Mouse (Mus musculus) brain, embryonic 14.5 days (tissue): ENCODE results near the gene Apela. TPM values are rescaled to one million over a fixed set of nuclear protein-coding genes. Genes with fewer than 3 reads are reported as not detected.
"Not testable (repeated sequence)": the region's sequence is repeated elsewhere in the genome, so short reads cannot be mapped to it uniquely, and the experiment has no call there.

Experiments used
- DNase-seq: peaks from one replicate; pipeline ENCODE4 v3.0.0-alpha.2; 2011; ENCODE audit warnings: low read depth
- CTCF ChIP-seq: fragments of 200-500 bp; IDR thresholded peaks from 2 replicates; pipeline ENCODE4 v1.5.1; 2012; ENCODE audit warnings: inconsistent platforms, mild to moderate bottlenecking, moderate library complexity, borderline replicate concordance; ENCODE audit not compliant: insufficient read depth, insufficient read length; ENCODE audit errors: extremely low read depth
- POLR2A ChIP-seq: fragments of 200-500 bp; IDR thresholded peaks from 2 replicates; pipeline ENCODE4 v1.6.1; 2012; ENCODE audit warnings: mild to moderate bottlenecking, inconsistent platforms, borderline replicate concordance; ENCODE audit not compliant: poor library complexity, insufficient read depth, insufficient read length, severe bottlenecking; ENCODE audit errors: extremely low read depth
- polyA plus RNA-seq: library from polyadenylated mRNA; depleted of rRNA; stranded (reverse); fragments of >200 nt; gene quantifications from 2 replicates; pipeline ENCODE4 v1.2.3, GENCODE M21; 2012

Gene Apela
- polyA plus RNA-seq, 1 experiment, result 2.3 TPM

- no peak for DNase-seq
- TF ChIP-seq CTCF (no peak), POLR2A (no peak)
Measured at GRCm38 (mm10) chr8:65047801-65048200, 10.7 kb upstream of the Apela start.

- TF ChIP-seq CTCF (no peak), POLR2A (no peak)
- DNase-seq, result no peak
Measured at GRCm38 (mm10) chr8:65047193-65047592, 10.1 kb upstream of the Apela start.

- no peak for DNase-seq
- TF ChIP-seq POLR2A (no peak), CTCF (no peak)
Measured at GRCm38 (mm10) chr8:65046565-65046964, 9.4 kb upstream of the Apela start.

GRCm38 (mm10) chr8:65034136-65034535 is 3.0 kb downstream of the Apela start:
- TF ChIP-seq CTCF (no peak), POLR2A (no peak)
- DNase-seq, result no peak

- DNase-seq, result no peak
- no peak for TF ChIP-seq POLR2A
- TF ChIP-seq CTCF, result no peak
Measured at GRCm38 (mm10) chr8:65033056-65033455, 4.1 kb downstream of the Apela start.

- DNase-seq, result no peak
- no peak for TF ChIP-seq CTCF
- TF ChIP-seq POLR2A, result no peak
Measured at GRCm38 (mm10) chr8:65032107-65032506, 5.0 kb downstream of the Apela start.

GRCm38 (mm10) chr8:65030735-65031485 is 6.2 kb downstream of the Apela start:
- no peak for DNase-seq
- TF ChIP-seq POLR2A, result no peak
- no peak for TF ChIP-seq CTCF

- no peak for DNase-seq
Measured at GRCm38 (mm10) chr8:65029776-65030175, 7.4 kb downstream of the Apela start.

GRCm38 (mm10) chr8:65028959-65029686 is 8.0 kb downstream of the Apela start:
- TF ChIP-seq POLR2A (no peak), CTCF (peak; percentile 15; the same call in 1 of the 2 replicates)
- DNase-seq, result no peak

More at GRCm38 (mm10) chr8:65029776-65030175, 7.4 kb downstream of the Apela start:
- TF ChIP-seq POLR2A (no peak), CTCF (no peak)

GRCm38 (mm10) chr8:65022485-65022884 is 14.7 kb downstream of the Apela start:
- TF ChIP-seq POLR2A (no peak), CTCF (peak; percentile 75; the same call in 1 of the 2 replicates)
- peak; percentile 72 for DNase-seq

GRCm38 (mm10) chr8:65018423-65018822 is 18.7 kb downstream of the Apela start, which contains the start of the genes Trim61 and Trim60:
Trim61 (minus strand) TSS chr8:65018523.
Trim60 (minus strand) TSS chr8:65018584.
- TF ChIP-seq CTCF (no peak), POLR2A (no peak)
- no peak for DNase-seq

GRCm38 (mm10) chr8:65007616-65008015 is 29.5 kb downstream of the Apela start:
- not testable (repeated sequence) for DNase-seq
